9 mouse cellular contexts compared by ENCODE assay signal in genomic region chr19:34684857-34685256, GRCm38 (mm10). TPM values are rescaled to one million over a fixed set of nuclear protein-coding genes. Genes with fewer than 3 reads are reported as not detected.
DNase-seq lines count a peak whose midpoint lies in the region; ATAC-seq and TF ChIP-seq lines count a peak whose summit lies in the region.
"Had no signal": no experiment of that assay in that cellular context is flagged by ENCODE, and none has a peak within 500 bp of the region (broad histone marks: within the 10 kb centered on the region; RNA-seq: fewer than 3 reads in every experiment).

No protein-coding gene starts in this region.

- in situ Hi-C loops in CH12.LX (cut with MboI; ENCODE audit: low pct_ligation_motif_present, low pct_unique_long_range_greater_than_20kb, low sequenced_read_pairs): loop anchor here (10.0 kb wide), 1 partner anchor 70 kb away; no protein-coding TSS in a partner anchor

- 65% methylated on average over 1 of the region's 1 CpGs for WGBS in hindbrain, embryonic 10.5 days
- WGBS in hindbrain, embryonic 13.5 days: 52% methylated on average over 1 of the region's 1 CpGs
- 62% methylated on average over 1 of the region's 1 CpGs for WGBS in olfactory bulb, adult 2 months

- no peaks in the 10 kb centered on the region for H3K79me2 ChIP-seq in CH12.LX (replicated peaks; ENCODE audit: control insufficient read depth, extremely low read depth, insufficient read depth, poor library complexity, severe bottlenecking)

- TF ChIP-seq EP300 in CH12.LX (IDR thresholded peaks at IDR 0.05; ENCODE audit: low read length): no peak

- H3K27me3 ChIP-seq in hindbrain, embryonic 10.5 days (ENCODE audit: insufficient read depth, poor library complexity, severe bottlenecking): no peaks in the 10 kb centered on the region
- no peaks in the 10 kb centered on the region for H3K27me3 ChIP-seq in hindbrain, embryonic 13.5 days
- H3K27me3 ChIP-seq in CH12.LX (replicated peaks): no peaks in the 10 kb centered on the region

- no peaks in the 10 kb centered on the region for H3K4me1 ChIP-seq in hindbrain, embryonic 10.5 days (replicated peaks)
- H3K4me1 ChIP-seq in hindbrain, embryonic 13.5 days (replicated peaks): no peaks in the 10 kb centered on the region
- no peaks in the 10 kb centered on the region for H3K4me1 ChIP-seq in CH12.LX (ENCODE audit: control insufficient read depth in 1 of 2, insufficient read depth in 2 of 2)
- no peaks in the 10 kb centered on the region for H3K4me1 ChIP-seq in olfactory bulb, adult 2 months (ENCODE audit: control insufficient read depth, insufficient read depth, low read length)

- H3K27ac ChIP-seq in hindbrain, embryonic 10.5 days: no peak overlapping the region
- H3K27ac ChIP-seq in hindbrain, embryonic 13.5 days: no peak overlapping the region
- no peak overlapping the region for H3K27ac ChIP-seq in CH12.LX (ENCODE audit: insufficient read depth, low read depth)
- H3K27ac ChIP-seq in olfactory bulb, adult 2 months (ENCODE audit: insufficient read depth, low read depth, low read length): no peak overlapping the region

- peak; percentile 67 for TF ChIP-seq RAD21 in CH12.LX (IDR thresholded peaks at IDR 0.05; ENCODE audit: low read depth, low read length)

- no peak overlapping the region for H3K9ac ChIP-seq in hindbrain, embryonic 13.5 days
- H3K9ac ChIP-seq in CH12.LX (ENCODE audit: insufficient read depth, low read depth): no peak overlapping the region

- peak; percentile 39 to 81; a peak in 3 of 4 replicates for TF ChIP-seq CTCF in CH12.LX (conservative IDR thresholded peaks at IDR 0.05 in 1 of 2, IDR thresholded peaks at IDR 0.05 in 1 of 2; ENCODE audit: low read depth in 2 of 2, low read length in 2 of 2)
- TF ChIP-seq CTCF in olfactory bulb, adult 2 months (IDR thresholded peaks at IDR 0.05; ENCODE audit: insufficient read depth, low read depth, low read length): 0 out of 2 replicates have a peak, but pooled peaks have one; percentile 26

- no peak for TF ChIP-seq POLR2A in CH12.LX (IDR thresholded peaks at IDR 0.05; ENCODE audit: low read depth, low read length)
- no peak for TF ChIP-seq POLR2A in olfactory bulb, adult 2 months (IDR thresholded peaks at IDR 0.05; ENCODE audit: insufficient read depth, low read depth, low read length)

- no peaks in the 10 kb centered on the region for H3K36me3 ChIP-seq in hindbrain, embryonic 10.5 days
- H3K36me3 ChIP-seq in hindbrain, embryonic 13.5 days: no peaks in the 10 kb centered on the region
- no peaks in the 10 kb centered on the region for H3K36me3 ChIP-seq in CH12.LX (replicated peaks in 1 of 2; ENCODE audit: control insufficient read depth in 1 of 2, insufficient read depth in 1 of 2, low read length in 1 of 2)

- dilution Hi-C loops in CH12.LX (cut with MboI; ENCODE audit: extremely low pct_ligation_motif_present, extremely low pct_unique_long_range_greater_than_20kb, low sequenced_read_pairs): no loop called here

- peak; percentile 21 for DNase-seq in hindbrain, embryonic 10.5 days (ENCODE audit: low spot score)
- DNase-seq in CH12.LX (ENCODE audit: extremely low read depth): peak; percentile 58
- peak; percentile 71 for DNase-seq in adrenal gland, postnatal 14 days
- DNase-seq in forelimb bud, embryonic 11.5 days (ENCODE audit: low read depth, low spot score): peak; percentile 35
- DNase-seq in left cerebral cortex, adult 11 months (ENCODE audit: low spot score): peak; percentile 18
- no peak for DNase-seq in T-cell, adult 2 months (ENCODE audit: low spot score)

- ATAC-seq in hindbrain, embryonic 13.5 days (ENCODE audit: low FRiP score): no peak

- H3K4me2 ChIP-seq in hindbrain, embryonic 13.5 days: no peak overlapping the region
- H3K4me2 ChIP-seq in CH12.LX (ENCODE audit: insufficient read depth, low read depth, poor library complexity, severe bottlenecking): no peak overlapping the region

- H3K9me3 ChIP-seq in hindbrain, embryonic 10.5 days: no peaks in the 10 kb centered on the region
- no peaks in the 10 kb centered on the region for H3K9me3 ChIP-seq in hindbrain, embryonic 13.5 days
- H3K9me3 ChIP-seq in CH12.LX (replicated peaks; ENCODE audit: low read length): no peaks in the 10 kb centered on the region

- no peak overlapping the region for H3K4me3 ChIP-seq in hindbrain, embryonic 10.5 days
- H3K4me3 ChIP-seq in hindbrain, embryonic 13.5 days: no peak overlapping the region
- H3K4me3 ChIP-seq in CH12.LX (replicated peaks in 1 of 3; ENCODE audit: low read depth in 2 of 3, low read length in 2 of 3, poor library complexity in 1 of 3): no peak overlapping the region
- no peak overlapping the region for H3K4me3 ChIP-seq in olfactory bulb, adult 2 months (ENCODE audit: insufficient read depth, low read depth, low read length)
- H3K4me3 ChIP-seq: erythroblast, embryonic 14.5 days had no signal

TF ChIP-seq in CH12.LX, 34 proteins besides CTCF, POLR2A, EP300 and RAD21:
- peak; percentile 88 for TF ChIP-seq SMC3 (IDR thresholded peaks at IDR 0.05; ENCODE audit: low read depth, low read length)
- TF ChIP-seq E2F4 (IDR thresholded peaks at IDR 0.05; ENCODE audit: insufficient replicate concordance, low read depth, low read length): no peak

RNA-seq across cellular contexts. Expression of gene Ifit1, which starts 44.2 kb away (rescaled TPM):
- polyA plus RNA-seq in hindbrain, embryonic 10.5 days (2016; fragmentation: Nextera tagmentation; extraction: Ambion mirVana): 0.16 TPM in 1 of 2 replicates, not detected in the other
- polyA plus RNA-seq in hindbrain, embryonic 13.5 days (2015; fragmentation: Nextera tagmentation; extraction: Ambion mirVana): 0.23 and 0.34 TPM in 2 replicates
- total RNA-seq in CH12.LX (2012; rRNA removed) (0.25 TPM in 2 replicates), CH12.LX (2014; rRNA removed) (1.4 and 1.8 TPM in 2 replicates)
- 2.3 and 2.5 TPM in 2 replicates for polyA plus RNA-seq in CH12.LX (2012; ENCODE audit: insufficient read length, low read depth)
- 2.0 and 3.6 TPM in 2 replicates for total RNA-seq in adrenal gland, postnatal 14 days (2021)
- not detected in 2 replicates for polyA plus RNA-seq in olfactory bulb, adult 2 months (2012; ENCODE audit: insufficient read depth, insufficient read length, low replicate concordance, missing spikeins)
- polyA plus RNA-seq: erythroblast, embryonic 14.5 days had no signal

RNA-seq across cellular contexts. Expression of gene Ifit1bl2, which starts 44.3 kb away (rescaled TPM):
- polyA plus RNA-seq in hindbrain, embryonic 10.5 days (2016; fragmentation: Nextera tagmentation; extraction: Ambion mirVana): 0.04 TPM in 1 of 2 replicates, not detected in the other
- polyA plus RNA-seq in hindbrain, embryonic 13.5 days (2015; fragmentation: Nextera tagmentation; extraction: Ambion mirVana): 0.22 and 0.39 TPM in 2 replicates
- total RNA-seq in CH12.LX (2012; rRNA removed) (not detected in 2 replicates), CH12.LX (2014; rRNA removed) (0.08 TPM in 2 replicates)
- polyA plus RNA-seq in CH12.LX (2012; ENCODE audit: insufficient read length, low read depth): 0.15 and 0.24 TPM in 2 replicates
- 0.11 and 0.15 TPM in 2 replicates for total RNA-seq in adrenal gland, postnatal 14 days (2021)
- polyA plus RNA-seq in olfactory bulb, adult 2 months (2012; ENCODE audit: insufficient read depth, insufficient read length, low replicate concordance, missing spikeins): not detected in 2 replicates
- polyA plus RNA-seq: erythroblast, embryonic 14.5 days had no signal
